Mouse (Mus musculus) liver, postnatal 0 days (tissue): ENCODE measurements around the gene Mansc4.

ENCODE experiments used
- CTCF ChIP-seq: sonication (generic); IDR thresholded peaks from 2 replicates; pipeline ENCODE4 v1.5.1; 2016; ENCODE audit warnings: antibody characterized with exemption, low read depth
- EP300 ChIP-seq: IDR thresholded peaks from 2 replicates; pipeline ENCODE4 v1.6.1; 2016; ENCODE audit warnings: antibody characterized with exemption, low read depth, mild to moderate bottlenecking

DNA sequence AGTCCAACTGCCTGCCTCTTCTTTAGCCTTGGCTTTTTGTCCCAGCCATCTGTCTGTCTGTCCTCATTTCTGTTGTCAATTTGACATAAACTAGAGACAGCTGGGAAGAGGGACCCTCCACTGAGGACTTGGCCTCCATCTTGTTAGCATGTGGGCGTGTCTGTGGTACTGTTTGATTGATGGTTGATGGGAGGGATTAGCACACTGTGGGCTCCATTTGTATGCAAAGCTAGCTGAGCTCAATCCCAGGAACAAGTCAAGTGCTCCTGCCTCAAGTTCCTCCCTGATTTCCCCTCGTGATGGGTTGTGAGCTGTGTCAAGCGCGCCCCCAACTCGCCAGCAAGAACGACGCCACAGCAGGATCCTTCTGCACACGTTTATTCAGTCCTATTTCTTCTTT is 10.0 kb downstream of the Mansc4 start:
- no peak for TF ChIP-seq CTCF
- TF ChIP-seq EP300, result no peak
